Mouse (Mus musculus) spleen, adult 12 weeks (tissue): ENCODE measurements around the gene Cox4i2.
A peak's percentile ranks its signal among the peaks of the same experiment; 100 is the strongest.

Experiments
- DNase-seq: peaks from one replicate; pipeline ENCODE4 v3.0.0; 2022; ENCODE audit warnings: low spot score

Gene Cox4i2

GRCm38 (mm10) chr2:152734984-152735383, 19.0 kb upstream of the Cox4i2 start:
- no peak for DNase-seq

DNA sequence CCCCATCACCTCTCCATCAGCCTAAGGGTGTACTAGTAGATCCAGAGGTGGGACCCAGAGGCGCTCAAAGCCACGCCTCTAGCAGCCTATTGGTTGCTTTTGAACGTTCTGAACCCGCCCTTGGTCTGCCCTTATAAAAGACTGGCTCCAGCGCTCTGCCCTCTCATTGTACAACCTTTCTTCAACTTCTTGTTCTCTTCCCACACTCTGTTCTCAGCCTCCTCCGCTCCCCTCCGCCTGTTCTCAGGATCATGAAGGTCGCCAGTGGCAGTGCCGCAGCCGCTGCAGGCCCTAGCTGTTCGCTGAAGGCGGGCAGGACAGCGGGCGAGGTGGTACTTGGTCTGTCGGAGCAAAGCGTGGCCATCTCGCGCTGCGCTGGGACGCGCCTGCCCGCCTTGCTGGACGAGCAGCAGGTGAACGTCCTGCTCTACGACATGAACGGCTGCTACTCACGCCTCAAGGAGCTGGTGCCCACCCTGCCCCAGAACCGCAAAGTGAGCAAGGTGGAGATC, 17.8 kb upstream of the Cox4i2 start, which contains the start of gene Id1:
Id1 (plus strand) TSS at position 162 of the 512 bp plus-strand sequence.
- peak; percentile 21 for DNase-seq

DNA sequence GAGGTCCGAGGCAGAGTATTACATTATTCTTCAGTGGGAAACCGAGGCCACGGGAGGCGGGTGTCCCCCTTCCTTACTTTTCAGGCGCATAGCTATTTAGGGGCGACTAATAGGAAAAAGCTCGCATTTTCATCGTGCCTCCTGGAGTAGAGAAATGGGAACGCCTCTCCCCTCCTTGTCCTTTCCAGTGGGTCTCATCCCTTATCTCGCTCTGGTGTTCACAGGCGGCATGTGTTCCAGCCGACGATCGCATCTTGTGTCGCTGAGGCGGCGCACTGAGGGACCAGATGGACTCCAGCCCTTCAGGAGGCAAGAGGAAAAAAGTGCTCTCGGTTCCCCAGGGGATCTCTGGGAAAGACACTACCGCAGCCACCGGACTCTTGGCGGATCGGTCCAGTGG, 17.2 kb upstream of the Cox4i2 start:
- DNase-seq: no peak

GRCm38 (mm10) chr2:152737306-152738221, 16.4 kb upstream of the Cox4i2 start:
- no peak for DNase-seq

GRCm38 (mm10) chr2:152738341-152738740, 15.6 kb upstream of the Cox4i2 start:
- no peak for DNase-seq

- DNase-seq: no peak
These were observed 14.7 kb upstream of the Cox4i2 start for GRCm38 (mm10) chr2:152739031-152739841.

- no peak for DNase-seq
These were observed 14.1 kb upstream of the Cox4i2 start for GRCm38 (mm10) chr2:152739842-152740260.

DNA sequence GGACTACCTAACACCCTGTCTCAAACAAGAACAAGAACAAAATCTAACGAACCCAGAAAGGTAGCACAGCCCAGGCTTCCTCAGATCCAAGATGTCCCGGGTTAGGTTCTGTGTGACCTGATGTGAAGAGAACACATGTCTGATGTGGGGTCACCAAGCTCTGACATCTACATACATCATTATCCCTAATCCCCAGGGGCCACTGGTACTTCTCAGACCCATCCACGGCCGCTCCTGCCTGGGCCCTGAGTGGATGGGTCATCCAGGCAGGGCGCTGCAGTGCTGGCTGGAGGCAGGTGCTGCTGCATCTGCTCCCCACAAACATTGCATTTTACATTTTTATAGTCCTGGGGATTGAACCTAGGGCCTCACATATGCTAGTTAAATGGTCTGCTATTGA, 13.5 kb upstream of the Cox4i2 start:
- DNase-seq: no peak

GRCm38 (mm10) chr2:152741153-152742041, 12.6 kb upstream of the Cox4i2 start:
- no peak for DNase-seq

DNA sequence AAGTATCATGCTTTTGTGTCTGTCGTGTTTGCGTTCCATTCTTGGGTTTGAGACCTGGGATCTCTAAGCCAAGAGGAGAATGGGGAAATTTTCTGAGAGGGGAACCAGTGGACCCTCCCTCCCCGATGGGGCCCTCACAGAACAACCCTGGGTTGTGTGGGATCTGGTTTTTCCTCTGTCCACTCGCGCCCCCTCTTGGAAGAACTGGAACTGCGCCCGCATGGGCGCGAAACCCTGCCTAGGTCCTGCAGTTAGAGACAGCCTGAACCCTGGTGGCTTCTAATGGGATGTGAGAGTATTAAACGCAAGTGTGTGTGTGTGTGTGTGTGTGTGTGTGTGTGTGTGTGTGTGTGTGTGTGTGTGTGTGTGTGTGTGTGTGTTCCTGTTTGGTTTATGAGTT, 11.5 kb upstream of the Cox4i2 start:
- no peak for DNase-seq

DNA sequence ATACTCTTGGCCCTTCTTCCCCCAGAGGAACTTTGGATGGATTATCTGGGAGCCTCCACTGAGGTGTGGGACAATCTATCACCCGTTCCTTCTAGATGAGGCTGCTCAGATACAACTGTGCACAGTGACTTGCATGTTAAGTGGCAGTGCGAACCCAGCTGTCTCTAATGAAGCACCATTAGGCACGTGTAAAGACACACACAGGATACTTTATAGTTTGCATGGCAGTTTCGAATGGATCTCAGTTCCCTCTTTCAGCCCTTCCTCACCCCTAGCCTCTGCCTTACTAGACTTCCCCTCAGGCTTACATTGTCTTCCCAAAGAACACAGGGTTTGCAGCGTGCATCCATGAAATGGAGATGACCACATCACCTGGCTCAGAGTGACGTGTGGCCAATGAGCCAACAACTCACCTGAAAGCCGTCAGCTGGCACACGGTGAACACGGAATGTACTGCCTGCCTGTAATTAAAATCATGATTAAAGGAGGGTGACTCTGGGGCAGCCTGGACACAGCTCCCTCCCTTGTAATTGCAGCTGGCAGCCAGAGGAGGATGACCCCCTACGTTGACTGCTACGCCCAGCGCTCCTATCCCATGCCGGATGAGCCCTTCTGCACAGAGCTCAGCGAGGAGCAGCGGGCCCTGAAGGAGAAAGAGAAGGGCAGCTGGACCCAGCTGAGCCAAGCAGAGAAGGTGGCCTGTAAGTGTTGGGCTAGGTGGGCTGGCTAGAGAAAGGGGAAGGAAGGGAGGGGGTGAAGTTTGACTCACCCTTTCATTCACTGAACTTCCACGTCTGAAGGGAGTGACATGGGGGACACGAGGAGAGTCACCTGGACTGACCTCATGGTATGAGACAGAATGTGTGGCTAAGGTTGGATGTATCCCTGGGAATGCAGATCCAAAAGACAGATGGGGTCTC, 2.8 kb downstream of the Cox4i2 start:
- DNase-seq: no peak

DNA sequence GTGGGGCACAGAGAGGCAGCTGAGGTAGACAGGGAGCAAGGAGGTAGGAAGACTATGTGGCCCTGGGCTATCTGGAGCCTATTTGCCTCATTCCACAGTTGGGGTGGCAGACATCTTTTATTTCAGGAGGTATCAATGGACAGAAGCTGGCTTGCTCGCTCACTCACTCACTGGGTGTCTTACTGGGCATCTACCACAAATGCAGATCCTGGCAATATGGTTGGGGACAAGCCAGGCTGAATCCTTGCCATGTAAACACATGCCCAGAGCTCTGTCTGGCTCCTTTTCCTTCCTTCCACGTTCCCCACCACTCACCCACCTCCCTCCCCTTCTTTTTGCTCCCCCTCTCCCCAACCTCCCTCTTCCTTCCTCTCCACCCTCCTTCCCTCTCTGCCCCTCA, 3.5 kb downstream of the Cox4i2 start:
- DNase-seq: no peak

GRCm38 (mm10) chr2:152758351-152758750, 4.4 kb downstream of the Cox4i2 start:
- DNase-seq: no peak

DNA sequence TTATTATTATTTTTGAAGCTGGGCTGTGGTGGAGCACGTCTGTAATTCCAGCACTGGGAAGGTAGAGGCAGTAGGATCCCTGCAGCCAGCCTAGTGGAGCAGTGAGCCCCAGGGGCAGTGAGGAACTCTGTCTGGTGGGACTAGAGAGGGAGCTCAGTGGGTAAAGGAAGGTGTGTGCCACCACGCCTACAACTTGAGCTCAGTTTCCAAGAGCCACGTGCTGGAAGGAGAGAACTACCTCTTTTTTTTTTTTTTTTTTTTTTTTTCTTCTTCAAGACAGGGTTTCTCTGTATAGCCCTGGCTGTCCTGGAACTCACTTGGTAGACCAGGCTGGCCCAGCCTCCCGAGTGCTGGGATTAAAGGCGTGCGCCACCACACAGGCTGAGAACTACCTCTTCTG, 9.3 kb downstream of the Cox4i2 start:
- no peak for DNase-seq

- no peak for DNase-seq
These were observed 10.4 kb downstream of the Cox4i2 start for GRCm38 (mm10) chr2:152764172-152765044.

DNA sequence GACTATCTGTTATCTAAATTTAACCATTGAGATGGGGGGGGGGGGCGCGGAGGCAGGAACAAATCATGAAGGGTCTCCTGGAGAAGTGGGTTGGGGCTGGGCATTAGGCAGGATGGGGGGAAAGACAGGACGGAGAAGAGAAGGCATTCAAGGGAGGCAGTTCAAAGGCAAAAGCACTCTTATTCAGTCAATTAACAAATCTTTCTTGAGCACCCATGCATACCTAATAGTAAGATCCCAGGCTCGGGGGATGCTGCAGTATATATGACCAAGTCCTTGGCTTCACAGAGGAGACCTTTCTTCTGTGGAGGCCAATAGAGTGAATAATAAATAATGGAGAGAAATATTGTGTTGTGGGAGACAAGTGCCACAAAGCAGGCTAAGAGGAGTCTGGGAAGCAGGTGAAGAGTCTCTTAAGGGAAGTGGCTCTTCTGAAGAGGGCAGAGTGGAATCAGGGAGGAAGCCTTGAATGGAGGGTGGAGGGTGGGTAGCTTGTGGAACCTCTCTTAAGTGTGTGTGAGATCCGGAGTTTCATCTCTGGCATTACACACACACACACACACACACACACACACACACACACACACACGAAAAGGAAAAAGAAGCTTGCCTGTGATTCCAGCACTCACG, 11.2 kb downstream of the Cox4i2 start:
- no peak for DNase-seq

GRCm38 (mm10) chr2:152766387-152767123, 12.6 kb downstream of the Cox4i2 start:
- DNase-seq: peak; percentile 83

DNA sequence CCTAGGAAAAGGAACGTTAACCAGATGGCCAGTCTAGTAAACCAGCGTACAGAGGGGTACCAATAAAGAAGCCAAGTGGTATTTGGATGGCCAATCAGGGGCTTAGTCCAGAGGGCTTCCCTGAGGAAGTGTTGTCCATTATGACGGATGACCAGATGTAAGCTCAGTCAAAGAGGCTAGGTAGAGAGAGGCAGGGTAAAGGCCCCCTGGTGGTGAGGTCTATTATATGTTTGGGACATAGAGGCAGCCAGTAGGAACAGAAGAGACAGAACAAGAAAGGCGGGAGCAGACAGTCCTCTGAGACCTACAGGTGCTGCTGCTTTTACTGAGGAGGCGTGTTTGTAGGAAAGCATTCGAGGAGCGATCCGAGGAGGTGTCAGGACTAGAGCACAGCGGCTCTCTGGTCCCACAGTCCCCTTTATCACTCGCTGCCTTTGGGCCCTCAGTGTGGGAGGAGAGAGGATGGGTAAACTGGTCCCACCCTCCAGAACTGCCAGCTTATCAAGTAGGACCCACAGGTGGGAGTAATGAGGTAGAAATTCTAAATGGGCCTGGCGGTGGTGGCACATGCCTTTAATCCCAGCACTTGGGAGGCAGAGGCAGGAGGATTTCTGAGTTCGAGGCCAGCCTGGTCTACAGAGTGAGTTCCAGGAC, 13.8 kb downstream of the Cox4i2 start:
- peak; percentile 53 for DNase-seq
